Mouse (Mus musculus): ENCODE measurements around the gene Tiparp. TPM values are rescaled to one million over a fixed set of nuclear protein-coding genes. Genes with fewer than 3 reads are reported as not detected.

The Tiparp gene
- total RNA-seq, 2 experiments from 2014 or later: 3.0 to 4.2 TPM

DNA sequence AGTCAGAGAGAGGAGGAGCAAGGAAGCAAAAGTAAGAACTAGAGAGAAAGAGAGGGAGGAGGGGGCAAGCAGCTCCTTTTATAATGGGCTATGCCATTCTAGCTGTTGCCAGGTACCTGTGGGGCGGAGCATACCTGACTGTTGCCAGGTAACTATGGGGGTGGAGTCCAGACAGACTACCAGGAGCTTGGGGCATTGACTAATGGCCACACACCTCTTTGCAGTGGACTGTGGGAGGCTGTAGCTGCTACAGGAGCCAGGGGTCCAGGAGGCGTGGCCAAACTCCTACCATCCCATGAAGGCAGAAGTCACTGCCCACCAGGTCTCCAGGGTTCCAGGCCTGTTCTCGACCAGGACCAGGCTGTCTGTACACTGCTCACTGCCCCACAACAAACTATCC is 49.4 kb downstream of the Tiparp start:
- ATAC-seq (replicated peaks; ENCODE audit: low FRiP score, poor library complexity, severe bottlenecking): no peak

DNA sequence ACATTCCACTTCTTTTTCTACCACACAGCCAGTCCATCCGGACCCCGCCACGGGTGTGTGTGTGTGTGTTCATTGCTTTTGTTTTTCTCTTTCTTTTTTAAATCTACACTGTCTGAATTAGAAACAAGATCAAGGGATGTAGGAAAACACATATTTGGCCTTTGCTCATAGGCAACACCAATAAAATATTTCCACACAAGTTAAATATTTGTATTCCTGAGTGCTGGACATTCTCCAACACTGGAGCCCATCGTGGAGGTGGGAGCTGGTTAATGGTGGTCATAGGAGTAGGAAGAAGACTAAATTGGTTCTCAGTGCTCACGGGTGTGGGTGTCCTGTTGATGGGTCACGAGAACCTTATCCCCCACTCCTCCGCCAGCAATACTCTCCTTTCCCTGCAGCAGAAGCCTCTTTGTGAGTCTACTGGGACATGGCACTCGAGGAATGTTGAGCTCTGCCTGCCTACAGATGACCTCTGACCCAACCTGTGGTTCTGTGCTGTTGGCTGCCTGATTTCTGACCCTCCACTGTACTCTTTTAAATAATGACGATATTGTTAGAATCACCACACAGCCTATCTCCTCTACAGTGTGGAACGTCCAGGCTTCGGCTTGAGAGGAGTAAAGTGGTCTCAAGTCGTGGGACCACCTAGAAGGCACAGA is 51.2 kb downstream of the Tiparp start:
- ATAC-seq (replicated peaks; ENCODE audit: low FRiP score, poor library complexity, severe bottlenecking): no peak

DNA sequence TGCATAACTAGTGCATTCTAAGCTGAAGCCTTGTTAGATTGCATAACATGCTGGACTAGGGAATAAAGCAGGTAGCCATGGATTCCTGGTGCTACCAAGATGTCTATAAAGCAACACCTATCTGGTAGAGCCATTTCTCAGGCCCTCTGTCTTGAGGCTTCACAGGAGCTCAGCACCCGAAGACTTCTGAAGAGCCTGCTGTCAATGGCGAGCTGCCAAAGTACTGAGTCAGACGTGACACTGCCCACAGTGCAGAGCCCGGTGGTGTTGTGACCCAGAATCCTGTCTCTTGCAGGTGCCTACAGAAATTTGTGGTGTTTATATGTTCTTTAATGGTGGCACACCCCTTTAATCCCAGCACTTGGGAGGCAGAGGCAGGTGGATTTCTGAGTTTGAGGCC is 53.4 kb downstream of the Tiparp start:
- ATAC-seq (replicated peaks; ENCODE audit: low FRiP score, poor library complexity, severe bottlenecking): no peak

DNA sequence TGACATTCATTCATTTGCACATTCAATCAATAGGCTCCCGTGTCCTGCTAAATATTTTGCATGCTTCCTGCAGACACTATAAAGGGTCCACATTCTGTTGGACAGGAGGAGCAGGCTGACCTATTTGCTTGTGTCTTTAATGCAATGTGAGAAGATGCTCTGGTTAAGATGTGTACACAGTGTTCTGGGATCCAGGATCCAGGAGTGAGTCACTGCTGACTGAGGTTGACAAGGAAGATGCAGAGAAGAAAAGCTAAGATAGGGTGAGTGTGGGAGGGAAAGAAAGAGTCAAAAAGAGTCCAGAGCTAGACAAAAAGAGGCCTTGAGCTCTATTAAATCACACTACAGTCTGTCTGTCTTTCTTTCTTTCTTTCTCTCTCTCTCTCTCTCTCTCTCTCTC is 56.1 kb downstream of the Tiparp start:
- ATAC-seq (replicated peaks; ENCODE audit: low FRiP score, poor library complexity, severe bottlenecking): no peak

DNA sequence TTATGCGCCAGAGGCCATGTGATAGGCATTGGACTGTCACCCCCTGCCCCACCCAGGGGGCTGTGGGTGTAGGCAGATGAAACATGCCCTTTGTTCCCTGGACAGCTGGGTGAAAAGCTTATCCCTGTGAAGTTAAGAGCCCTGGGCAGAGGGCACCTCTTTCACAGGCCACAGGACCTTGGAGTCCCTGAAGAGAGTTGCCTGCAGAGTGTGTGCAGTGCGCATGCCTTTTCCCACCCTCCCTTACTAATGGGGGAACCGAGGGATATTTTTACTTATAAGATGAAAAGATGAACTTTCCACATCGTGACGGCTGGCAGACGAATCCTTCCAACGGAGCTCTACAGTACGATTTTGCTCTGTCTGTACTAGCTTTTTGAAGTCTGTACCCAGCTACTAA is 57.1 kb downstream of the Tiparp start:
- ATAC-seq (replicated peaks; ENCODE audit: low FRiP score, poor library complexity, severe bottlenecking): no peak

DNA sequence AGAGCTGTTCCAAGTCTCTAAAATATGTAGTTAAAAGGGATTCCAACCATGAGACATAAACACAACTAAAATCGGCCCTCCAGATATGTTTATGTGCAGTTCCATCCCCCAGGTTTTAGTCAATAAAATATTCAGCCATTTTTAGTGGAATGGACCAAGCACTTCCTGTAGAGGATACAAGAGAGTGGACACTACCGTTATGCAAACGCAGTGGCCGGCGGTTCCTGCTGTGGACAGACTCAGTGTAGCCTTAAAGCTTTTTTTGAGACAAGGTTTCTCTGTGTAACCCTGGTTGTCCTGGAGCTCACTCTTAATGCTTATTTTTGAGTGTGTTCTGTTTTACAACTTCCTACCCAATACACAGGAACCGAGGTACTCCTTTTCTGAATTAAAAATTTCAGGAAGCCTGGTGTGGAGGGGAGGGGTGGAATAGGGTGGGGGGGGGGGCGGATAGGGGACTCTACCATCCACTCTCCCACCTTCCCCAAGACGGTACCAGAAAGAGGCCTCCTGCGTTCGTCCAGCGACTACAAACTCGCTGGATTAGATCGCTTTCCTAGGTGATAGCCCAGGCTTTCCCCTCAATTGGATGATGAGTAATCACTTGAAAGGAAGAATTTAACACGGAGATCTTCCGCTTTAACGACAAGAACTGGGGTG is 57.7 kb downstream of the Tiparp start:
- no peak for ATAC-seq (replicated peaks; ENCODE audit: low FRiP score, poor library complexity, severe bottlenecking)

DNA sequence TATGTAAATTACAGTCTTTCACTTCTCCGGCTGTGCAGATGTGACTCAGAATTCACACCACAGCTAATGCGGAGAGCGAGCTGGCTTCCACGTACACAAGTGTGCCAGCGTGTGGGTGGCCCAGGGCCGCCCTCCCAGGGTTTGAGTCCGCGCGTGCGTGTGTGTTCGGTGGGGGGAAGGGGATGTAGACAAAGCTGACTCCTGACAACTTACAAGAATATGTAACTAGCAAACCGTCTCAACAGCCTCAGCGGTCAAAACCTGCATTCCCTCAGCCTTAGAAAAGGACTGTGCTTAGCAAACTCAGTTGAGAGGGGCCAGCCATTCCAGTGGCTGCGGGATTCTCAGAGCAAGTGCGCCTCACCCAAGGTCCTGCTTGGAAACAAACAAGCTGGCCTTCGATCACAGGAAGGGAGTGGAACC is 58.3 kb downstream of the Tiparp start:
- ATAC-seq (replicated peaks; ENCODE audit: low FRiP score, poor library complexity, severe bottlenecking): no peak

DNA sequence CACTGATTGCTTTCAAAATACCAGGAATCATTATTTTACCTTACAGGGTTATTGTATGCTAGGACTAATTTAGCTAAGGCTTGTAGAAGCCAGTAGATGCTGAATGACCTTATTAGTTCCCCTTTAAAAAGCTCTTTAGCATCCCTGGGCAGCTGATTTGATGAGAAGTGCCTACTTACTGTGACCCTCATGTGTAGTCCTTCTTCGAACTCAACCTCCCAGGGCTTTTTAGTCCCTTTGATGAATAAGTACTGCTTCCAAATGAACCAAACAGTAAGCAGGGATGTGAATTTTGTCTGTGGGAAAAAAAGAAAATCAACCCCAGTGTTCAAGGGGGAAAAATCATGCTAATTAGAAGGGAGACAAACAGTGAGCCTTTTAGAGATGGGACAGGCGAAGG is 58.8 kb downstream of the Tiparp start:
- no peak for ATAC-seq (replicated peaks; ENCODE audit: low FRiP score, poor library complexity, severe bottlenecking)

DNA sequence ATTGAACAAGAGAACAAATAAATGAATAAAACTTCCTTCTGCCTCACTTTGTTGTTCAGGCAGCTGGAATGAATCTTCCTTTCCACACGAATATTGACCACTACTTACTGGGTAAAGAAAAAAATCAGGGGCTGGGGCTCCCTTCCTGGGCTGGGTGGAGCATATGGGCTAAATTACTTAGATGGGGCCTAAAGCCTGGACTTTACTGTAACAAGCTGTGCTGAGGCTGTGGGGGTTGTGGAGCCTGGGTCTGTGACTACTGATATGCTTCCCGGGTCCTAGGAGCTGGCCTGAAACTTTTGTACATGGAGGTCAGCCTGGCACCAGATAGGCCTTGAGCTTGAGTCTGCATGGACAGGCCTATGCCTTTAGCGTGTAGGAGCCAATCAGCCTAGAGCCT is 60.2 kb downstream of the Tiparp start:
- no peak for ATAC-seq (replicated peaks; ENCODE audit: low FRiP score, poor library complexity, severe bottlenecking)

DNA sequence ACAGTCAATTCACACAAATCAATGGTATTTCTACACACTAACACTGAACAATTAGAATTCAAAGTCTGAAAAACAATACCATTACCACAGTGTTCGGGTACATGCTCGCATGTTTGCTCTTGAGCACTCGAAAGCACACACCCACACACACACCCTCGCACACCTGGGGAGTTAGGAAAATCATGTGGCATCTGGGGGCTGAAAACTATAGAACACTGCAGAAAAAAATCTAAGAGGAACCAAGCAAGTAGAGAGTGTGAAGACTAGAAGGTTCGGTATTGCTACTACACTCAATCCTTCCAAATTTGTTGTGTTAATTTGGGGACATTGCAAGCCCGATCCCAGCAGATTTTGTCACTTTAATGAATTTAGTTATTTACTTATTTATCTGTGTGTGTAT is 64.6 kb downstream of the Tiparp start:
- ATAC-seq (replicated peaks; ENCODE audit: low FRiP score, poor library complexity, severe bottlenecking): no peak

DNA sequence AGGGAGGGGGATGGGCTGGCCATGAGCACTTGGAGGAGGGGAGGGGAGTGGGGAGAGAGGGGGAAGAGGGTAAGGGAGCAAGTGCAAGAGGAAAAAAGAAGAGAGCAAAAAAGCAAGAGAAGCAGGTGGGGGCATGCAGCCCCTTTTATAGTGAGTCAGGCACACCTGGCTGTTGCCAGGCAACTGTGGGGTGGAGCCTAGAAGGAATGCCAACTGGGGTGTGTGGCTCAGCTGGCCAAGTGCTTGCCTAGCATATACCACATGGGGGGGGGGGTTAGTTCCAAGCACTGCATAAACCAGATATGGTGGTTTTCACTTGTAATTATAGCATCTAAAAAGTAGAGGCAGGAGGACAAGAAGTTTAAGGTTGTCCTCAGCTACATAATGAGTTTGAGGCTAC is 66.3 kb downstream of the Tiparp start:
- ATAC-seq (replicated peaks; ENCODE audit: low FRiP score, poor library complexity, severe bottlenecking): no peak

DNA sequence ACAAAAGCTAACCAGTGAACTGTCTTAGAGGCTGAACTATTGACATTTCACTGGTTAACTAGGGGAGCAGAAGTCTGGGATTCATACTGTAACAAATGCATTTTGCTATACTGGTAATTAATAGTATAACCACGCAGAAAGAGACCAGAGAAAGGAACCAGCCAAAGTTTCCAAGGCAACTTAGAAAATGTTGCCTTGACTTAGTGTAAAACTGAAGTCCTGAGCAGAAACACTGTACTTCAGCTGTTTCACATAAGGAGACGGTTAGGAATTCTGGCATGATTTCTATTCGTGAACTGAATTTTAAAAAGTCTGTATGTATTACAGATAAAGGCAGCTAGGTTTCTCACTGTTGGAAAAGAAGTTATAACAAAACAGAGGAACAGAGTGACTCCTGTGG is 67.0 kb downstream of the Tiparp start:
- ATAC-seq (replicated peaks; ENCODE audit: low FRiP score, poor library complexity, severe bottlenecking): no peak

DNA sequence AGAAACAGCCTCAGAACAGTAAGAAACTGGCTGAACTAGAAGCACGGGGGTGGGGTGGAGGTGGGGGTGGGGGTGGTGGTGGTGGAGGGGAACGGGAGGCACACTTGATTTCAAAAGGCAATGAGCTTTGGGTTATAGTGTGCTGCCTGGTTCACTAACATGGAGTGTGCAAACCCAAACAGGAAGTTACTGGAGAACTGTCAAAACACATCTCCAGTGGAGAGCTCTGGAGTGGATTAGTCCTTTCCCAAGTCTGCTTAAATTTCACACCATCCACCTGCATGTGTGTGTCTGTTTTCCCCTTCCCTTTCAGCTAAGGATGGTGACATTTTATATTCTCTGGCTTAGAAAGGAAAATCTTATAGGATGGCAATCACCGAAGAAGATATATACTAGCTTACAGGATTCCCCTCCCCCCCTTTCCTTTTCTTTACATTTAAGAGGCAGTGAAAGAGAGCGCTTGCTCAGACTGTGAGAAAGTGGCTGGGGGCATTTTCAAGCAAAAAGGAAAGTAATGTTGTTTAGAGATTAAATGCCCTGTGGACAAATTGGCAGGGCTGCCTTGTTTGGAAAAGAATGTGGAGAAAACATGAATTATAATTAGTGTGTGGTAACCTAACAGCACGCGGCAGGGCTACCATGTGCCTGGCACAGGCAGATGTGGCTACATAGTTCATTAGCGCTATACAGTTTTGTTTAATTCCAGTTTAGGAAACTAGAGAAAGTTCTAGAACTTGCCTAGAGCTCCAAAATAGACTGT is 70.0 kb downstream of the Tiparp start:
- no peak for ATAC-seq (replicated peaks; ENCODE audit: low FRiP score, poor library complexity, severe bottlenecking)

DNA sequence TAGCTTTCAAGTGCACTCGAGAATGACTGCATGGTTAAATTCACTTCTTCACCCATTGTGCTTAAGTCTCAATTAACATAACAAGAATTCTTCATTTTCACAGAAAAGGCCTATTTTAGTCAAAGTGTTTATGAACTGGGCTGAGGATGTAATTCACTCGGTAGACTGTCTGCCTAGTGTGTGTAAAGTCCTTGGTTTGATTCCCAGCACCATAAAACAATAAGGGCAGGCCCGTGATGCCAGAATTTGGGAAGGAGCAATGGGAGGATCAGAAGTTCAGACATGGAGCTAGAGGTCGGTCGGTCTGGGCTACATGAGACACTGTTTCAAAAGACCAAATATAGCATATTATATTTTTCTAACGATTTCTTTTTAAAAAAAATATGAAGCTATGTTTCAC is 70.9 kb downstream of the Tiparp start:
- no peak for ATAC-seq (replicated peaks; ENCODE audit: low FRiP score, poor library complexity, severe bottlenecking)

DNA sequence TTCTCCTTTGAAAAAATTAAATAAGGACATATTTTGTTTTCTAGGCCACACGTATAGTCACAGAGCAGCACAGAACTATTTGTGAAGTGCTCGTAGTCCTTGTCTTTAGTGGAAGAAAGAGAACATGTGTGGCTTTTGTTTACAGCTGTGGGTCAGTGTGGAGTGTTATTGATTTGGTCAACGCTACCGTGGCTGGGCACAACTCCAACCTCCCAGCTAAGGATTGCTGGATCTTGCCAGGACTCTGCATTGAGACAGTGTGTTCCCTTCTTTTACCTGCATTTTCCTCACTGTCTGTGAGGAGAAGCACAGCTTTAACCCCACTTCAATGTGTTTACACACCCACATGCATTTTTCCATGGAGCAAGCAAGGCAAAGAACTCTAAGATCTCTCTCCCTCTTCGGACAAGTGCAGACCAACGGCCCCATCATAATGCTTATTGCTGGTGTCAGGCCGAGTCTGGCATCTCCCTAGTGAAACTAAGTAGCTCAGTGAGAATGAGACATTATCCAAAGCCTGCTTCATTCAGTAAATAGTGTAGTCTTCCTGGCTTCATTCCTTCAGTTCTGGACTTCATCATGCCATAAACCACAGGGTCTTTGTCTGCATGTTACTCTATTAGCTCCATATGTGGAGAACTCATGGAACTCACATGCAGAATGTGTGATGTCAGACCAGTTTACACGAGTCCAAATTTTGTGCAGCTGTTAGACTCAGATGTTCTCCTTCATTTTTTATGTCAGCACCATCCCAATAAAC is 73.3 kb downstream of the Tiparp start:
- no peak for ATAC-seq (replicated peaks; ENCODE audit: low FRiP score, poor library complexity, severe bottlenecking)

DNA sequence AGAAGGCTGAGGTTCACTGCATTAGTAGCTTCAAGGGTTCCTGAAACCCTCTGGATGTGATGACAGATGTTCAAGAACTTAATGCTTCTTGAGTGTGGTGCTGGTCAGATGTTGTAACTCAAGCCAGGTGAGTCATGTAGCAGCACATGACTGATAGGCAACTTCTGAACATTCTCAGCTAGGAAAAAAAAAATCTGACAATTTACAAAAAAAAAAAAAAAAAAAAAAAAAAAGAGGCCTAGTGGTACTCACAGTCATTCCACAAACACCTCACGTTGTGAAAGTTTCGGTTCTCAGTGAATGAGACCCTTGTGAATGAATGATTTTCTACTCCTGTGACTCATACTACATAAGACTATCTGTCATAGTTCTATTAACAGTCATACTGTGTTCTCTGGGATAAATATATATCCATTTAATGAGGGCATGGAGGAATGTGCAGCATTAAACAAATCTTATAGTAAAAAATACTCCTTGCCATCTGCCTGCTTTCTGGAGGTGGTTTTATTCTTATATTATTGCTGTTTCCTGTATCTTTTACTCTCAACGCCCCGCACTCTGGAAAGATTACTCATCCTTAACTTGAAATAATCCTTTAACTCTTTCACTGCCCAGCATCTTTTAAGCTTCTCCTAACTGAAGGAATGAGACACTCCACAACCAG is 75.3 kb downstream of the Tiparp start:
- ATAC-seq (replicated peaks; ENCODE audit: low FRiP score, poor library complexity, severe bottlenecking): no peak

Measured in erythroblast, adult 5-6 weeks (primary cell).